8 mouse cellular contexts compared by ENCODE assay signal in the genomic region with DNA sequence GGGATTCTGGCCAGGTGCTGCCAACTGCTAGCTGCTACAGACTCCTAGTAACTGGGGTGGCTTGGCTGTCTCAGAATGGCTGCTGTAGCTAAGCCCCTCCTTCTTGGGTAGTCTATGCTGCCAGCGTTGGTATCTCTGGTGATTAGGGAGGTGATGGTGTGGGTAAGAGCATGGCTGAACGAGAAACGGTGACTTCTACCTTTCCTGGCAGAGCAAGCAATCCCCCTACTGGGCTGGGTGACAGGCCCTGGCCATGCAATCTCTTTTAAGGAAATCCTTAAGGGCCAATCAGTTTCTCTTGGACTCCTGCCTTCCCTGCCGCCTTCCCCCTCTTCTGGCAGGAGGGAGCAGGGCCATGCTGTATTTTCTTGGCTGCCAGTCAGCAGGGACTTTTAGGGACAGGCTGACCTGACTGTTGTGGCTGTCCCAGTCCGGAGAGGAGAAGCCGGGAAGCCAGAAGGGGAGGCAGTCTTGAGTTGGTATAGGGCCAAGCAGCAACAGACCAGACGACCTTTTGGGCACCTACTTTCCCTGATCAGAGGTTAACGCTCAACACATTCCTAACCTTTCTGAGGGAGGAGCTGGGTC.
DNase-seq lines count a peak whose midpoint lies in the region; ATAC-seq lines count a peak whose summit lies in the region.

No protein-coding gene starts in this region.

- peaks cover 25% of the 10 kb centered on the region for H3K27me3 ChIP-seq in hindbrain, embryonic 11.5 days (ENCODE audit: control insufficient read depth, insufficient read depth, low read length)
- H3K27me3 ChIP-seq in stomach, embryonic 16.5 days (ENCODE audit: control insufficient read depth, insufficient read depth, low read length): peaks cover 7% of the 10 kb centered on the region; the same call in 1 of the 2 replicates

- H3K4me2 ChIP-seq in hindbrain, embryonic 11.5 days (replicated peaks; ENCODE audit: low read depth, low read length): 0 out of 2 replicates have a peak overlapping the region, but pooled peaks have one; percentile 4
- peak overlapping the region; percentile 99 for H3K4me2 ChIP-seq in stomach, embryonic 16.5 days (ENCODE audit: low read depth, low read length)

- 29% methylated on average over 8 of the region's 8 CpGs for WGBS in hindbrain, embryonic 11.5 days
- 19% methylated on average over 8 of the region's 8 CpGs for WGBS in stomach, embryonic 16.5 days

- no peak overlapping the region for H3K9ac ChIP-seq in hindbrain, embryonic 11.5 days (ENCODE audit: low read depth, low read length)
- peak overlapping the region; percentile 79 for H3K9ac ChIP-seq in stomach, embryonic 16.5 days (ENCODE audit: low read length)

- H3K9me3 ChIP-seq in hindbrain, embryonic 11.5 days (ENCODE audit: control insufficient read depth, low read length): no peaks in the 10 kb centered on the region
- H3K9me3 ChIP-seq in stomach, embryonic 16.5 days (replicated peaks; ENCODE audit: control insufficient read depth, low read length): no peaks in the 10 kb centered on the region

- no peak overlapping the region for H3K27ac ChIP-seq in hindbrain, embryonic 11.5 days (ENCODE audit: low read depth, low read length)
- peak overlapping the region; percentile 65 for H3K27ac ChIP-seq in stomach, embryonic 16.5 days (ENCODE audit: low read length)

- no peak for ATAC-seq in hindbrain, embryonic 11.5 days (ENCODE audit: low FRiP score)
- ATAC-seq in stomach, embryonic 16.5 days (ENCODE audit: insufficient read depth, low FRiP score): peak; percentile 8; the same call in 1 of the 2 replicates

- H3K4me3 ChIP-seq in hindbrain, embryonic 11.5 days (ENCODE audit: low read depth, low read length): no peak overlapping the region; the same call in 1 of the 2 replicates
- H3K4me3 ChIP-seq in stomach, embryonic 16.5 days (replicated peaks; ENCODE audit: low read length): peak overlapping the region; percentile 51

- H3K36me3 ChIP-seq in hindbrain, embryonic 11.5 days (ENCODE audit: control insufficient read depth, insufficient read depth, low read length): no peaks in the 10 kb centered on the region
- no peaks in the 10 kb centered on the region for H3K36me3 ChIP-seq in stomach, embryonic 16.5 days (ENCODE audit: control insufficient read depth, insufficient read depth, low read length)

- H3K4me1 ChIP-seq in hindbrain, embryonic 11.5 days (replicated peaks; ENCODE audit: control insufficient read depth, insufficient read depth, low read length): peaks cover 6% of the 10 kb centered on the region
- H3K4me1 ChIP-seq in stomach, embryonic 16.5 days (ENCODE audit: control insufficient read depth, insufficient read depth, low read length): peaks cover 44% of the 10 kb centered on the region

- peak; percentile 77 for DNase-seq in 3T3-L1 (ENCODE audit: low read depth, low spot score)
- peak; percentile 55 to 66 for DNase-seq in adrenal gland, postnatal 36 days
- peak; percentile 61 to 74 for DNase-seq in frontal cortex, adult 2 months (ENCODE audit: extremely low spot score in 1 of 2, low spot score in 1 of 2)
- no peak for DNase-seq in hindbrain, embryonic 11.5 days (ENCODE audit: low spot score)
- DNase-seq in layer of hippocampus, adult 9-11 months: peak; percentile 72
- DNase-seq in lung, postnatal 25 days (ENCODE audit: low spot score): peak; percentile 82
- DNase-seq in natural killer cell, adult 2 months (ENCODE audit: low spot score in 2 of 2): no peak

Comparison
In these comparisons a context has a peak if more than half of its experiments do, and no peak if none do; other contexts are left out.
1. DNase-seq: peak in 3T3-L1 (single experiment), adrenal gland, postnatal 36 days (2 of 2), frontal cortex, adult 2 months (2 of 2), layer of hippocampus, adult 9-11 months (single experiment) and lung, postnatal 25 days (single experiment); none in hindbrain, embryonic 11.5 days (single experiment) and natural killer cell, adult 2 months (0 of 2).